Mouse (Mus musculus) CD4-positive, CD25-positive, alpha-beta regulatory T cell, adult 9 weeks (primary cell): Measurements from ENCODE around the gene Gm11492. TPM values are rescaled to one million over a fixed set of nuclear protein-coding genes. Genes with fewer than 3 reads are reported as not detected.

ENCODE experiments used
- polyA plus RNA-seq: library from polyadenylated mRNA; unstranded; fragments of 100-300 nt; shearing (Covaris generic); gene quantifications from one replicate; pipeline ENCODE4 v1.2.1, GENCODE M21; 2017

Gene Gm11492
- polyA plus RNA-seq = not detected

GRCm38 (mm10) chr11:87566501-87566900 lies at the start of gene Gm11492:
Gm11492 (plus strand) TSS chr11:87566653.

GRCm38 (mm10) chr11:87568255-87568953 lies 2.0 kb downstream of the Gm11492 start, which contains the start of gene Sept4:
Sept4 (plus strand) TSS chr11:87568903.

GRCm38 (mm10) chr11:87591526-87592353 lies 25.3 kb downstream of the Gm11492 start, which contains the start of gene Mtmr4:
Mtmr4 (plus strand) TSS chr11:87592162.

GRCm38 (mm10) chr11:87616790-87617474 lies 50.5 kb downstream of the Gm11492 start, which contains the start of gene Hsf5:
Hsf5 (plus strand) TSS chr11:87617164.

Other genes with a start within 250 kb of the Gm11492 start
- not detected for gene Ppm1e, start 207.6 kb upstream of the Gm11492 start, polyA plus RNA-seq
- gene Rad51c, start 161.7 kb upstream of the Gm11492 start, polyA plus RNA-seq = 1.5 TPM
- gene Tex14, start 161.6 kb upstream of the Gm11492 start, polyA plus RNA-seq = 0.43 TPM
- 2.0 TPM for gene Sept4, start 2.2 kb downstream of the Gm11492 start, polyA plus RNA-seq
- gene Mtmr4, start 25.5 kb downstream of the Gm11492 start, polyA plus RNA-seq = 39.5 TPM
- not detected for gene Hsf5, start 50.5 kb downstream of the Gm11492 start, polyA plus RNA-seq
- gene Rnf43, start 96.1 kb downstream of the Gm11492 start, polyA plus RNA-seq = 35.5 TPM
- gene Supt4a, start 170.9 kb downstream of the Gm11492 start, polyA plus RNA-seq = 471 TPM
- 6.2 TPM for gene Tspoap1, start 193.9 kb downstream of the Gm11492 start, polyA plus RNA-seq
- not detected for gene Mpo, start 226.9 kb downstream of the Gm11492 start, polyA plus RNA-seq